Mouse (Mus musculus): ENCODE measurements at regions not wholly inside any gene's neighbourhood (a gene's known extent, or its start where the extent isn't known, plus 50 kb on each side); places are given as distances from the start of the nearest gene placed in this dataset.

GRCm38 (mm10) chr9:90326531-90326930, 55.9 kb upstream of the Tbc1d2b start:
- DNase-seq (ENCODE audit: low spot score in 2 of 2) = no peak
